Mouse (Mus musculus) cerebellum, adult 11-12 months (tissue): Measurements from ENCODE around the gene Hsp90ab1.

Experiments
- DNase-seq: peaks from one replicate; pipeline ENCODE4 v3.0.0; 2022

The Hsp90ab1 gene

DNA sequence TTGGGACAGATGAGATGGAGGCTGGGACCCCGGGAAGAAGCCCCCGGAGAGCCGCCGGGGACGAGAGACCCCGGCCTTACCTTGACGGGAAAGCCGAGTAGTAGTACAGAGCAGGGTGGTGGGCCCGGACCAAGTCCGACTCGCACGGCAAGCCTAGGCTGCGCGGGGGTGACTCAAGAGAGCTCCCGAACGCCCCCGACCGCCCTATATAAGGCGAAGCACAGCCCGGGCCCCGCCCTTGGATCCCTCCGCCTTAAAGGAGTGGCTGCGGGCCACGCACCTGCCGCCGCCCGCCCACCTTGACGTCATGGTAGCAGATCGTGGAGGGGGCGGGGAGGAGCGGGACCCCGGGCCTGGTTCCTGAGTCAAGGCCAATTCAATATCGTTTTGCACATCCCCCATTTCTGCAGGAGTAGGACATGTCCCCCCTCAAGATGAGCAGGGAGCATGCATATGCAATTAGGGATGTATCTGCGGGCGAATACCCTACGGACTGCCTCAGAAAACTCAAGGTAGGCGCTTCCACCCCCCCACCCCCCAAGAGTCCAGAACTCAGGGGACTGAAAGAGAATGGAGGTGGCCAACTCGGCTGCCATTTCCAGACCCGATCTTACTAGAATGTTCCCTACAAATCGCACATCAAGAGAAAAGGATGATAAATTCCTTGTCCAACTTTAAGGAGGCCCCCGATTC is at the start of gene Hsp90ab1:
Gene Hsp90ab1 (minus strand): TSS at position 185 of the 693 bp plus-strand sequence.
- peak; percentile 98 for DNase-seq

- DNase-seq, result no peak
Observed at GRCm38 (mm10) chr17:45619386-45620256, 46.5 kb upstream of the Hsp90ab1 start.

DNA sequence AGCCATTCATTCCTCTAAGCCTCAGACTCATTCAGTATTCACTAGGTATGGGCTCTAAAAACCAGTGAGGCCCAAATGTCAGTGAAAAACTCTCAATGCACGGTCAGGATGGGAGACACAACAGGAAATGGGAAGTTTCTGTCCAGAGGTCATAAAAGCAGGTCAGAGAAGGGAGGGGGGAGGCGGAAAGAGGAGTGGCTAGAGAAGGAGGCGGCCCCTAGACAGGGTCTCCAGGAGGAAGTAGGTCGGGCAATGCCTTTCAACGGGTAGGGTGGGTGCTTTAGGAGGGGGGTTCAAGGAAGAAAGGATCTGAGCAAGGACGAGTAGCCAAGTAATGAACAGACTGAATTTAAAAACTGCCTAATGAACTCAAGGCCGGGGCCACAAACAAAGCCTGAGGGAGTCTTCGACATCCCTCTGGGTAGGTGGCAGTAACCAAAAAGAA is 45.9 kb upstream of the Hsp90ab1 start:
- DNase-seq, result no peak

DNA sequence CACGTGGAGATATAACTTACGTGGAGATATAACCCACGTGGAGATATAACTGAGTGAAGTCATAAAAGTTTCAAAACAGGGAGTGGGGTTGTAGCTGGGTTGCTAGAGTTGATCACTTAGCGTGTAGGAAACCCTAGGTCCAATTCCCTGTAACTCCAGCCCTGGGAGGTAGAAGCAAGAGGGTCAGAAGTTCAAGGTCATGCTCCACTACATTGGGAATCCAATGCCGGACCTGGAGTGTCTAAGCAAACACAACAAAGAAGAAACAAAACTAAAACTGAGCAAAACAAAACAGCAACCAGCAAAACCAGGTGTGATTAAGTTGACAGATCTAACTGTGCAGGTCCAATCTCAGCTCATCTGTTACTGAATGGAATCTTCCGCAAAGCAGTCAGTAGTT is 44.6 kb upstream of the Hsp90ab1 start:
- no peak for DNase-seq

GRCm38 (mm10) chr17:45616679-45617078 is 43.6 kb upstream of the Hsp90ab1 start:
- DNase-seq, result no peak

DNA sequence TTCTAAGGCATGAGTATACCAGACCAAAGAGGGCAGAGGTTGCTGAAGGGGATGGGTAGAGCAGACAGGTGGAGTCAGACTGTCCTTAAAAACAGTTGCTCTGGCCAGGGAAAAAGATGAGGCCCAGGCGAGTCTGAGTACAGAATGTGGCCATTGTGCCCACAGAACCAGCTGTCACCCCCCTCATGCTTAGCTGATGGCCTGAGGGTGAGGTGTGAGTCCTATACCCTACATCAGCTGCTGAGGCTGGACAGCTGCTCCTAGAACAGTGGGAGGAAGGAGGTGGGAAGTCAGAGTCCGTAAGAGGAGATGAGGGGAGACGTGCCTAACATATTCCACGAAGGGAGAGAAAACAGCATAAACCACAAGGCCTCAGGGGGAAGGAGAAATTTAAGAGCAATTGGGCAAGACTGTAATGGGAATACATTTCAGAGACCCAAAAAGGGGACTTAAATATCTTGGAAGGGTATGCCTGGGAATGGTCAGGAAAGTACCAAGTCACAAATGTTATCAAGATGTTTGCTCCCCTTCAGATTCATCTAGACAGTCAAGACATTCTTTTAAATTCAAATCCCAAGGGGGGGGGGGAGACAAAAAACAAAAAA is 43.1 kb upstream of the Hsp90ab1 start:
- no peak for DNase-seq

- DNase-seq, result no peak
Observed at GRCm38 (mm10) chr17:45612921-45613320, 39.9 kb upstream of the Hsp90ab1 start.

DNA sequence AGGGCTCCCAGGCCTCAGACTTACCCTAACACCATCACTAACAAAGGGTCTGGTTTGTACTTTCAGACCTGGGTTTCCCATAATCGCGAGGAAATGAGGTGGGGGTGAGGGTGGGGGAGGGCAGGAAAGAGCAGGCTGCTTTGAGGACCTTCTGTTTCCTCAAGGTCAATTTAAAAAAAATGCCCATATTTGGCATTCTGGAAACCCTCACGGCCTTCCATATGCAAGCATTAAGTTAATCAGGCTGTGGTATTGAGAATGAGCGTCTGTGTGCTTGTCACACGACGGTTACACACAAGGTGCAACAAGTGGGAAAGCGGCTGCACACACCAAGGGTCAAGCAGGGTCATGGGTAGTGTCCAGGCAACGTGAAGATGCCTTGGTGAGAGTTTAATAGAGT is 38.9 kb upstream of the Hsp90ab1 start:
- no peak for DNase-seq

DNA sequence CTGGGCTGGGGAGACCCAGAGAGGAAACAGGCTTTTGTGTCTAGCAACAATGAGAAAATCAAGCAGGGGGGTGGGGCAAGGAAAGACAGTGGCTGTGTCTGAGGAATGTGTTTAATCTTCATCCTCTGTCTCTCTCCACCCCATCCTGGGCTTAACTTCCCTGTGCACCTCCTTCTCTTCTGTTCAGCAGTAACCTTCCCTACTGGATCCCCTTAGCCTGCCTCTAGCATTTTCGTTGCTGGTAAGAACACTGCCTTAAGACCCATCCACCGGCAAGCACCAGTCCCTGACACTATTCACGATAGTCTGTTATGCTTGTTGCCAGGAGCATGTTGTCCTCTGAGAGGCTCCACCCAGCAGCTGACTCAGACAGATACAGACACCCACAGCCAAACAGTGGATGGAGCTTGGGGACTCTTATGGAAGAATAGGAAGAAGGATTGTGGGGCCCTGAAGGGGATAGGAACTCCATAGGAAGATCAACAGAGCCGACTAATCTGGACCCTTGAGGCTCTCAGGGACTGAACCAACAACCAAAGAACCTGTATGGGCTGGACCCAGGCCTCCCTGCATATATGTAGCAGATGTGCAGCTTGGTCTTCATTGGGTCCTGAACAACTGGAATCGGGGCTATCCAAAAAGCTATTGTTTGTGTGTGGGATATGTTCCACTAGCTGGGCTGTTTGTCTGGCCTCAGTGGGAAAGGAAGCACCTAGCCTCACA is 37.2 kb upstream of the Hsp90ab1 start:
- no peak for DNase-seq

GRCm38 (mm10) chr17:45608396-45608795 is 35.3 kb upstream of the Hsp90ab1 start:
- no peak for DNase-seq

DNA sequence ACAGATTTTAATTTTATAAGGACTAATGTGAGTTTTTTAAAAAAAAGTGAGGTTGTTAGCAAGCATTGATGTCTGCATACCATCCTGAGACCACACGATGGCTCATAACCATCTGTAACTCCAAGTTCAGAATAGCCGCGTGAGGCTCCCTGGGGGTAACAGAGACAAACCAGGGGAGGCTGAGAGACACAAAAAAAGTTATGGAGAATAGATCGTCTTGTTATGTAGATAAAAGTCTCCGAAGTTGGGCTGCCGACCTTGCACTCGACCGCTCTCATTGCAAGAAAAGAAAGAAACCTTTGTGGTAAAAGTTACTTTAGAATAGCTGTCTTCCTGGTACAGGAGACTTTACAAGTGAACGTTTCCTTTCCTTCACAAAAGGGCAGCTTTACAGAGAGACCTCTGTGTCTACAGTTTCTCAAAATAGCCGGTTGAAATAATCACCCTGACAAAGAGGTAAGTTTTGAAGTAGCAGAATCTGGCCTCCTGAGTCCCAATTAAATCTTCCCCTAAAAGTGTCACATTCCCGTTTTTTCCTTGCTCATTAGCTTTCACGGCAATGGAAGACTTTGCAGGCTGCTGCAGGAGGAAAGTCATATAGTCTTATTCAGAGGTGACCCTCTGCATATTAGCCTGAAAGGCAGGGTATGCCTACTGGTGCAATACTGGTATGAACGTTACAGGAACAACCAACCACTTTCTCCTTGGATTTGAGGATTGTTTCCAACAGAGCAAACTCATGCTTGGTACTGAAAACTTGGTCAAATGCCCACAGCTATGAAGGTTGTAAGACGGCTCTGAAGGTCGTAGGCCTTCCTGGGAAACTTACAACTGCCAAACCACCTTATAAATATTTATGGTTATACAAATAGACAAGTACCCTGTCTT is 34.2 kb upstream of the Hsp90ab1 start:
- no peak for DNase-seq

- no peak for DNase-seq
Observed at GRCm38 (mm10) chr17:45602984-45603383, 29.9 kb upstream of the Hsp90ab1 start.

- no peak for DNase-seq
Observed at GRCm38 (mm10) chr17:45601877-45602304, 28.8 kb upstream of the Hsp90ab1 start, which contains the start of gene Mymx. Gene Mymx (minus strand): TSS chr17:45602102.

GRCm38 (mm10) chr17:45601325-45601724 is 28.3 kb upstream of the Hsp90ab1 start:
- no peak for DNase-seq

DNA sequence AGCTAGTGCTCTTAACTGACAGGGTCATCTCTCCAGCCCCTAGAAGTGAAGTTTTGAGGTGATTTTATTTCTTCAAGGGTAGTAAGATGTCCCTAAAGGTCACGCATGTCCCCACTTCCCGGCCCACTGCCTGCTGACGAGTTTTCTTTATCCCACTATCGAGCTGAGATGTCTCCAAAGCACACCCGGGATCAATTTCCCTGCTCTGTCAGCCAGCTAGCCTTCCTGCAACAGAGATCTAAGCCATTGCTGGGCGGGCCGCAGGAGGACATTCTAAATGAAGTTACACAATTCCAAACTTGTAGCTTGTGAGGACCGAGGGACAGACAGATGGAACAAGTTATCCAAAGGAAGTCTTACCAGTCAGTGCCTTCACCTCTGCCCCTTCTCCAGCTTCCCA is 27.2 kb upstream of the Hsp90ab1 start:
- DNase-seq, result no peak

GRCm38 (mm10) chr17:45599446-45600242 is 26.6 kb upstream of the Hsp90ab1 start, which contains the start of gene Slc29a1:
Gene Slc29a1 (minus strand): TSS chr17:45599606.
- DNase-seq, result peak; percentile 55

- no peak for DNase-seq
Observed at GRCm38 (mm10) chr17:45598891-45599290, 25.8 kb upstream of the Hsp90ab1 start.

DNA sequence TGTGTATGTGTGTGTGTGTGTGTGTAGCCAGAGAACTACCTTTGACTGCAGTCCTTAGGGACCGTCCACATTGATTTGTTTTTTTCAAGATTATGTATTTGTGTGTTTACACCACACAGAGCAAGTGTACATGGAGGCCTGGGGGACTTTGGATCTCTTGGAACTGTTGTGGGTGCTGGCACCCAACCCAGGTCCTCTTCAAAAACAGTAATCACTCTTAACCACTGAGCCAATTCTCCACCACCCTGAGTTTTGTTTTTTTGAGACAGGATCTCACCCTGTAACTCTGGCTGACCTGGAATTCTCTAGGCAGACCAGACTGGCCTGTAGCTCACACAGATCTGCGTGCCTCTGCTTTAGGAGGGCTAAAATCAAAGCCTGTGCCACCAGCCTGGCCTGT is 25.3 kb upstream of the Hsp90ab1 start:
- DNase-seq, result peak; percentile 19

DNA sequence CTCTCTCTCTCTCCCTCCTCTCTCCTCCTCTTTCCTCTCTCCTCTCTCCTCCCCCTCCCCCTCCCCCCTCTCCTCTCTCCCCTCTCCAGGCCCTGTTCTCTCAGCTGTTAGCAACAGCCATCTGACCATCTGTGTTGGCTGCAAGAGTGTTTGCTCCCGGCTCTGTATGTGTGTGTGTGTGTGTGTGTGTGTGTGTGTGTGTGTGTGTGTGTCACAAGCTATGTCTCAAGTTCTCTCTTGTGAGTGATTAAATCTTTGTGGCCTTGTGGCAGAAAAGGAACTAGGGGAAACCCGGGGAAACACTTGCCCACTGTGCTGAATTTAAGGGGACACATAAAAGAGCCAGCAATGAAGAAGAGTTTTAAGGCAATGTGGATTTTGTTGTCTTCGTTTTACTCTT is 24.7 kb upstream of the Hsp90ab1 start:
- DNase-seq, result peak; percentile 46

DNA sequence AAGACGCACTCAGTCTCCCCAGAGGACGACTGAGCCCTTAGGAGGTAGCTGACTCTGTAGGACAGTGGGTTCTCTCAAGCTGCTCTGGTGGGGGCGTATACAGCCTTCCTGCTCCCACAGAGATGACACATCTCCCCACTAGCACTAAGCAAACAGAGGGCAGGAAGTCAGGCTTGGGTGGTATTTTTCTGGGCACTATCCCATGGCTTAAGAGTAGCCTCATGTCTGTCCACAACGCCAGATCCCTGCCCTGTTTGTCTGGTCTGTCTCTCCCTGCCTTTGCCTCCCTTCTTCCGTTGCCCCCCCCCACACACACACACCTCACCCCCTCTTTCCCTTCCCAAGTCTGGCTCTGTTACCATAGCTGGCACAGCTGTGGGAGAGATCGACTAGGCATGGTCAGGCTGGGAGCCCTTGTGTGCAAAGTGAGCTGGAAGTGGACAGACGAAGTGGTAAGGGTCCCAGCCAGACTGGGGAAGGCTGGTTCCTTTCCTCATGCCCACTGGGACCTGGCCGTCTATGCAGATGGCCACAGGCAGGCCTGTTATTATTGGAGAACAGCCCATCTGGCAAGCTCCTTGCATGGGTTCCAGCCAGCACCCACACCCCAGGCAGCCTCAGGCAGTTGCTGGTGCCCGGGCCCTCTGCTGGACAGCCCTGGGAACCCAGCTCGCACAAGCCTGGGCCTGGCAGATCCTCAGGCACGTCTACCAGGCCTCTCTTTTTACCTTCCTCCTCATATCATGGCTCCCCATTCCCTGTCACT is 23.7 kb upstream of the Hsp90ab1 start:
- peak; percentile 83 for DNase-seq
